Mouse (Mus musculus) lung, adult 2 months (tissue): ENCODE data around the gene Exoc7.

Experiments used
- CTCF ChIP-seq: fragments of 200-500 bp; IDR thresholded peaks from 2 replicates; pipeline ENCODE4 v1.5.1; 2011; ENCODE audit warnings: mild to moderate bottlenecking, low read length, control low read depth; ENCODE audit not compliant: insufficient read depth
- POLR2A ChIP-seq: fragments of 200-500 bp; IDR thresholded peaks from 2 replicates; pipeline ENCODE4 v1.6.1; 2011; ENCODE audit warnings: low read depth, mild to moderate bottlenecking, control low read depth, low read length, borderline replicate concordance; ENCODE audit errors: extremely low read depth

GRCm38 (mm10) chr11:116334417-116334782, 27.4 kb upstream of the Exoc7 start:
- TF ChIP-seq CTCF: no peak
- no peak for TF ChIP-seq POLR2A
